Mouse (Mus musculus): Measurements from ENCODE around the gene Hprt.

DNA sequence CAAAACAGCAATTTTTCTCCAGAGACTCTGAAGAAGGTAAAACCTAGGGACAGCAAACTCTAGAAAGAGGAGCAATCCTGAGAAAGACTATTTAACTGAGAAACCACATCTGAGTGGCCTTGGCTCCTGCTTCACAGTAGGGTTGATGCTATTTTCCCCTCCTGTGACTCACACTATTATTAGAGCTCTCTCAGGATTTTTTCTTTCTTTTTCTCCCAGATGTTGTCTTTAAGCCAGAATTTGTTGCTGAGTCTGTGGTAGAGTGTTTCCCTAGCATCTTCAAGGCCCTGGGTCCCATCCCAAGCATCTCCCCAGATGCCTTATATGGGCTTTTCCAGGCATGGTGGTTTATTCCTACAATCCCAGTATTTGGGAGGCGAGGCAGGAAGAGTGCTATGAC, 15.8 kb upstream of the Hprt start:
- TF ChIP-seq EP300 (IDR thresholded peaks at IDR 0.05) (no peak), CTCF (IDR thresholded peaks at IDR 0.05) (no peak)

Measured in lung, postnatal 0 days (tissue).